Mouse (Mus musculus) neutrophil, adult 59 days (primary cell): ENCODE results near the gene Uqcc1. TPM values are rescaled to one million over a fixed set of nuclear protein-coding genes. Genes with fewer than 3 reads are reported as not detected.

Source experiments
- total RNA-seq, 2 experiments: library from RNA; stranded (reverse); gene quantifications; 1 replicate in 1 of 2; 2 replicates in 1 of 2; pipeline ENCODE4 v1.2.4; 2023

Gene Uqcc1
- 10 to 100 TPM; 11.3 to 12.6 TPM for total RNA-seq

GRCm38 (mm10) chr2:155929531-155930442, at the start of gene Uqcc1:
Uqcc1 (minus strand) TSS chr2:155930310.

GRCm38 (mm10) chr2:155956134-155957059, 26.3 kb upstream of the Uqcc1 start, which contains the start of gene Cep250:
Cep250 (plus strand) TSS chr2:155956458.

GRCm38 (mm10) chr2:155945124-155945523, 15.0 kb upstream of the Uqcc1 start, which contains the start of gene Gdf5:
Gdf5 (minus strand) TSS chr2:155945367.

GRCm38 (mm10) chr2:155940681-155941080, 10.6 kb upstream of the Uqcc1 start, which contains the start of gene Gm15557:
Gm15557 (plus strand) TSS chr2:155940728.

GRCm38 (mm10) chr2:155834732-155835131, 95.4 kb downstream of the Uqcc1 start, which contains the start of gene Fam83c:
Fam83c (minus strand) TSS chr2:155834854.

GRCm38 (mm10) chr2:155826630-155827424, 103.3 kb downstream of the Uqcc1 start, which contains the start of gene Eif6:
Eif6 (minus strand) TSS chr2:155826925.

GRCm38 (mm10) chr2:155819392-155819448, 110.9 kb downstream of the Uqcc1 start, which contains the start of gene BC029722:
BC029722 (minus strand) TSS chr2:155819426.

Other genes starting within 250 kb of the Uqcc1 start
- gene Trpc4ap, start 237.9 kb downstream of the Uqcc1 start, total RNA-seq = 100 to 1,000 TPM; 135 to 144 TPM
- gene Edem2, start 200.8 kb downstream of the Uqcc1 start, total RNA-seq = 10 to 100 TPM; 38.4 to 39.7 TPM
- not detected for gene Gm17581, start 194.4 kb downstream of the Uqcc1 start, total RNA-seq
- not detected for gene Procr, start 179.2 kb downstream of the Uqcc1 start, total RNA-seq
- not detected for gene Mmp24, start 155.0 kb downstream of the Uqcc1 start, total RNA-seq
- 1 to 10 TPM; 8.1 to 8.5 TPM for gene BC029722, start 110.9 kb downstream of the Uqcc1 start, total RNA-seq
- 10 to 100 TPM; 83.0 to 91.9 TPM for gene Eif6, start 103.4 kb downstream of the Uqcc1 start, total RNA-seq
- gene Fam83c, start 95.5 kb downstream of the Uqcc1 start, total RNA-seq = not detected
- not detected for gene Gm15557, start 10.4 kb upstream of the Uqcc1 start, total RNA-seq
- not detected for gene Gdf5, start 15.1 kb upstream of the Uqcc1 start, total RNA-seq
- 10 to 100 TPM; 56.6 to 70.4 TPM for gene Cep250, start 26.1 kb upstream of the Uqcc1 start, total RNA-seq
- gene 6430550D23Rik, start 77.7 kb upstream of the Uqcc1 start, total RNA-seq = under 1 TPM; 0.20 to 0.40 TPM
- 10 to 100 TPM; 64.3 to 65.9 TPM for gene Ergic3, start 77.7 kb upstream of the Uqcc1 start, total RNA-seq
- not detected for gene Fer1l4, start 122.6 kb upstream of the Uqcc1 start, total RNA-seq
- 1 to 10 TPM; 1.1 to 1.3 TPM for gene Spag4, start 134.9 kb upstream of the Uqcc1 start, total RNA-seq
- 10 to 100 TPM; 80.8 to 84.7 TPM for gene Cpne1, start 181.7 kb upstream of the Uqcc1 start, total RNA-seq
- gene Rbm12, start 181.7 kb upstream of the Uqcc1 start, total RNA-seq = 10 to 100 TPM; 27.6 to 30.1 TPM
- 10 to 100 TPM in 1 of 2 experiments, 1 to 10 TPM in 1; 9.9 to 13.4 TPM for gene Gm28036, start 196.8 kb upstream of the Uqcc1 start, total RNA-seq
- 10 to 100 TPM; 51.6 to 55.7 TPM for gene Romo1, start 213.7 kb upstream of the Uqcc1 start, total RNA-seq
- gene Nfs1, start 213.9 kb upstream of the Uqcc1 start, total RNA-seq = 10 to 100 TPM; 15.4 to 16.6 TPM
- gene Rbm39, start 249.9 kb upstream of the Uqcc1 start, total RNA-seq = 1,000 to 10,000 TPM; 1,069 to 1,095 TPM